Mouse (Mus musculus) bone marrow, adult 2 months (tissue): ENCODE data around the gene Irs2. TPM values are rescaled to one million over a fixed set of nuclear protein-coding genes. Genes with fewer than 3 reads are reported as not detected.

Experiments
- H3K27ac ChIP-seq: fragments of 200-500 bp; 2 replicates; pipeline ENCODE4 v1.5.1; 2012; ENCODE audit warnings: low read depth, mild to moderate bottlenecking, control low read depth, inconsistent platforms, low read length; ENCODE audit not compliant: control insufficient read depth, poor library complexity, insufficient read depth
- H3K4me1 ChIP-seq: fragments of 200-500 bp; 2 replicates; pipeline ENCODE4 v1.6.1; 2011; ENCODE audit warnings: low read length; ENCODE audit not compliant: control insufficient read depth, insufficient read depth
- H3K4me3 ChIP-seq: fragments of 200-500 bp; replicated peaks from 2 replicates; pipeline ENCODE3; 2011; ENCODE audit warnings: mild to moderate bottlenecking, low read depth, low read length, control low read depth; ENCODE audit not compliant: control insufficient read depth
- CTCF ChIP-seq: fragments of 200-500 bp; IDR thresholded peaks from 2 replicates; pipeline ENCODE4 v1.5.1; 2011; ENCODE audit warnings: low read length, control low read depth; ENCODE audit not compliant: control insufficient read depth, insufficient read depth
- POLR2A ChIP-seq: fragments of 200-500 bp; IDR thresholded peaks from 2 replicates; pipeline ENCODE4 v1.6.1; 2011; ENCODE audit warnings: low read depth, mild to moderate bottlenecking, control low read depth, low read length, borderline replicate concordance; ENCODE audit not compliant: control insufficient read depth
- WGBS: fragments of 180-500 bp; shearing (Covaris S2); methylation state at CpG from one replicate; pipeline ENCODE4 v1.1.7; 2018; 5-methylcytosine and 5-hydroxymethylcytosine counted together
- polyA plus RNA-seq: library from polyadenylated mRNA; stranded (reverse); fragments of >200 nt; gene quantifications from 2 replicates; pipeline ENCODE4 v1.2.4, GENCODE M21; 2011; ENCODE audit warnings: low replicate concordance; ENCODE audit not compliant: missing spikeins, insufficient read depth, insufficient read length

The Irs2 gene
- polyA plus RNA-seq, 1 experiment, result 10.5 TPM

- 60% methylated on average over 2 of the region's 2 CpGs for WGBS
- TF ChIP-seq CTCF (no peak), POLR2A (no peak)
- Histone ChIP-seq H3K4me3 (no peak overlapping the region), H3K27ac (no peak overlapping the region), H3K4me1 (no peaks in the 10 kb centered on the region)
These were observed 16.9 kb downstream of the Irs2 start for GRCm38 (mm10) chr8:10991323-10991722.

GRCm38 (mm10) chr8:10990421-10991110 is 17.7 kb downstream of the Irs2 start:
- peak overlapping the region; percentile 16; the same call in 1 of the 2 replicates for H3K27ac ChIP-seq
- no peak overlapping the region for H3K4me3 ChIP-seq
- 5% methylated on average over 10 of the region's 10 CpGs for WGBS
- TF ChIP-seq CTCF (no peak), POLR2A (no peak)
- H3K4me1 ChIP-seq, result no peaks in the 10 kb centered on the region

- Histone ChIP-seq H3K27ac (no peak overlapping the region), H3K4me1 (peaks cover 2% of the 10 kb centered on the region; the same call in 1 of the 2 replicates), H3K4me3 (no peak overlapping the region)
- no peak for TF ChIP-seq POLR2A
- TF ChIP-seq CTCF, result no peak
- 89% methylated on average over 3 of the region's 3 CpGs for WGBS
These were observed 18.3 kb downstream of the Irs2 start for GRCm38 (mm10) chr8:10989946-10990345.

- Histone ChIP-seq H3K4me1 (peaks cover 2% of the 10 kb centered on the region; the same call in 1 of the 2 replicates), H3K27ac (no peak overlapping the region), H3K4me3 (no peak overlapping the region)
- TF ChIP-seq CTCF (no peak), POLR2A (no peak)
- WGBS, result 84% methylated on average over 17 of the region's 17 CpGs
These were observed 21.6 kb downstream of the Irs2 start for GRCm38 (mm10) chr8:10986638-10987037.

GRCm38 (mm10) chr8:10985064-10985463 is 23.2 kb downstream of the Irs2 start:
- Histone ChIP-seq H3K27ac (no peak overlapping the region), H3K4me1 (peaks cover 2% of the 10 kb centered on the region; the same call in 1 of the 2 replicates), H3K4me3 (no peak overlapping the region)
- WGBS, result 78% methylated on average over 7 of the region's 7 CpGs
- no peak for TF ChIP-seq CTCF
- TF ChIP-seq POLR2A, result no peak

- H3K4me1 ChIP-seq, result peaks cover 7% of the 10 kb centered on the region
- TF ChIP-seq POLR2A, result no peak
- TF ChIP-seq CTCF, result no peak
- no peak overlapping the region for H3K4me3 ChIP-seq
- 87% methylated on average over 6 of the region's 6 CpGs for WGBS
- no peak overlapping the region for H3K27ac ChIP-seq
These were observed 27.4 kb downstream of the Irs2 start for GRCm38 (mm10) chr8:10980876-10981275.

- whole genome bisulfite sequencing, result 25% methylated on average over 7 of the region's 7 CpGs
- TF ChIP-seq POLR2A (no peak), CTCF (0 out of 2 replicates have a peak, but pooled peaks have one; percentile 4)
- H3K4me1 ChIP-seq, result peaks cover 4% of the 10 kb centered on the region
- no peak overlapping the region for H3K4me3 ChIP-seq
- H3K27ac ChIP-seq, result peak overlapping the region; percentile 10; the same call in 1 of the 2 replicates
These were observed 28.3 kb downstream of the Irs2 start for GRCm38 (mm10) chr8:10979916-10980315.

GRCm38 (mm10) chr8:10979196-10979794 is 29.0 kb downstream of the Irs2 start:
- no peak for TF ChIP-seq CTCF
- TF ChIP-seq POLR2A, result no peak
- Histone ChIP-seq H3K27ac (peak overlapping the region; percentile 10; the same call in 1 of the 2 replicates), H3K4me3 (no peak overlapping the region), H3K4me1 (peaks cover 4% of the 10 kb centered on the region)
- 71% methylated on average over 11 of the region's 11 CpGs for WGBS

- H3K4me3 ChIP-seq, result no peak overlapping the region
- TF ChIP-seq POLR2A, result peak; percentile 16; the same call in 1 of the 2 replicates
- TF ChIP-seq CTCF, result no peak
- H3K27ac ChIP-seq, result peak overlapping the region; percentile 10; the same call in 1 of the 2 replicates
- H3K4me1 ChIP-seq, result peaks cover 4% of the 10 kb centered on the region
- WGBS, result 87% methylated on average over 21 of the region's 21 CpGs
These were observed 29.9 kb downstream of the Irs2 start for GRCm38 (mm10) chr8:10978377-10978776.
